Mouse (Mus musculus) limb, embryonic 14.5 days (tissue): ENCODE data around the gene Syt6. TPM values are rescaled to one million over a fixed set of nuclear protein-coding genes. Genes with fewer than 3 reads are reported as not detected.

ENCODE experiments used
- ATAC-seq: fragments of 200-750 bp; cut with Nextera tagmentation; 2 replicates; pipeline ENCODE4 v1.8.0; 2017; ENCODE audit warnings: low read depth, moderate number of reproducible peaks, moderate TSS enrichment; ENCODE audit not compliant: low FRiP score
- DNase-seq: peaks from one replicate; pipeline ENCODE4 v3.0.0-alpha.2; 2015; ENCODE audit warnings: low spot score
- H3K27ac ChIP-seq: fragments of 300-500 bp; sonication (generic); replicated peaks from 2 replicates; pipeline ENCODE4 v1.5.1; 2014; ENCODE audit warnings: low read depth, mild to moderate bottlenecking, low read length, moderate library complexity, mixed read lengths
- H3K27me3 ChIP-seq: fragments of 300-500 bp; sonication (generic); 2 replicates; pipeline ENCODE4 v1.6.1; 2014; ENCODE audit warnings: low read length, mixed read lengths; ENCODE audit not compliant: control insufficient read depth, insufficient read depth
- H3K36me3 ChIP-seq: fragments of 300-500 bp; sonication (generic); 2 replicates; pipeline ENCODE4 v1.6.1; 2014; ENCODE audit warnings: mild to moderate bottlenecking, low read length, moderate library complexity, mixed read lengths; ENCODE audit not compliant: control insufficient read depth, insufficient read depth
- H3K4me1 ChIP-seq: fragments of 300-500 bp; sonication (generic); 2 replicates; pipeline ENCODE4 v1.6.1; 2014; ENCODE audit warnings: antibody characterized with exemption, low read length, mixed read lengths; ENCODE audit not compliant: control insufficient read depth, insufficient read depth
- H3K4me2 ChIP-seq: fragments of 300-500 bp; sonication (generic); replicated peaks from 2 replicates; pipeline ENCODE4 v1.6.1; 2014; ENCODE audit warnings: low read depth, mild to moderate bottlenecking, low read length, moderate library complexity; ENCODE audit not compliant: severe bottlenecking
- H3K4me3 ChIP-seq: fragments of 300-500 bp; sonication (generic); replicated peaks from 2 replicates; pipeline ENCODE4 v1.5.1; 2014; ENCODE audit warnings: low read length
- H3K9ac ChIP-seq: fragments of 300-500 bp; sonication (generic); 2 replicates; pipeline ENCODE4 v1.6.1; 2014; ENCODE audit warnings: mild to moderate bottlenecking, low read depth, low read length, moderate library complexity; ENCODE audit not compliant: severe bottlenecking
- H3K9me3 ChIP-seq: fragments of 300-500 bp; sonication (generic); 2 replicates; pipeline ENCODE4 v1.6.1; 2016; ENCODE audit warnings: low read length; ENCODE audit not compliant: control insufficient read depth
- POLR2A ChIP-seq: fragments of 200-500 bp; IDR thresholded peaks from 2 replicates; pipeline ENCODE4 v1.8.0; 2012; ENCODE audit warnings: inconsistent platforms, mild to moderate bottlenecking, moderate library complexity, borderline replicate concordance; ENCODE audit not compliant: insufficient read depth, insufficient read length; ENCODE audit errors: extremely low read depth
- WGBS: fragments of 180-500 bp; shearing (Covaris S2); extraction: QIAGEN DNeasy Blood & Tissue Kit; methylation state at CpG from one replicate; pipeline ENCODE4 v1.1.7; 2014; 5-methylcytosine and 5-hydroxymethylcytosine counted together
- polyA plus RNA-seq, 2 experiments: library from polyadenylated mRNA; depleted of rRNA in 1 of 2; stranded (reverse) in 1 of 2; unstranded in 1 of 2; fragments of >200 nt; fragmentation: Nextera tagmentation in 1 of 2; extraction: Ambion mirVana in 1 of 2; gene quantifications; 2 replicates each; pipeline versions ENCODE4 v1.2.1 to v1.2.3; 2012 to 2014

The Syt6 gene
- polyA plus RNA-seq, 2 experiments, result 0.37 to 0.44 TPM

DNA sequence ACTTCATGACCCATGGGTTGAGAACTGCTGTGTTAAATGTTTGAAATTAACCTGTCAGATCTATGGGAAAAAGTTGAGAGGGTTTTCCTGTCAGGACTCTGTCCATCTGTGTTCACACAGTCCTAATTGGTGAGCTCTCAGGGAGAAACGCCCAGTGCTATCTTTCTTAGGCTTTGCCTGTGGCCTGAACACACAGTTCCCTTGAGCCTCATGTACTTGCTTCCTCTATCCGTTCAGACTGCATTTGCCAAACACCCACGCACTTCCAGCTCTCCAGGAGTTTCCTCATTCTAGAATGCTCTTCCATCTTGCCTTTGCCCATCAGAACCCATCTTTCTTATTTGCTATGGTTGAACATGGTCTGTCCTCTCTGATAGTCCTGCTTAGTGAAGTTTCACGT is 73.5 kb downstream of the Syt6 start:
- DNase-seq (no peak), ATAC-seq (no peak)
- Histone ChIP-seq H3K27ac (no peak overlapping the region), H3K4me1 (no peaks in the 10 kb centered on the region), H3K9ac (no peak overlapping the region), H3K27me3 (no peaks in the 10 kb centered on the region), H3K9me3 (no peaks in the 10 kb centered on the region), H3K36me3 (no peaks in the 10 kb centered on the region), H3K4me3 (no peak overlapping the region), H3K4me2 (no peak overlapping the region)
- TF ChIP-seq POLR2A, result no peak
- WGBS, result 76% methylated on average over 4 of the region's 4 CpGs

DNA sequence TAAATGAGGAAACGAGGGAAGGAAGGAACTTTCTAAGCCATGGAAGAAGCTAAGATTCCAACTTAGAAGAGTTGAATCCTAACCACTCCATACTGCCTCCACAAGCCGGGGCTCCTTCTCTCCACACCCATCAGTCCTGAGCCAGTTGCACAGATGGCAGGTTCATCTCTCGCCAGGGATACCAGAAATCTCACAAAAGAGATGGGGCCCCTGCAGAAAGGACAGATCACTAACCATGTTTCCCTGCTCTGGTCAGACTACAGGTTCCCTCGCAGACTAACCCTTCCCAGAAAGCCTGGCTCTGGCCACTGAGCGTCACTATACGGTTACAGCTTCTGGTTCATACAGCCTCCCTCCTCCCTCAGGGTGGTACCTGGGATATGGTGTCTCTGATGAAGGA is 74.7 kb downstream of the Syt6 start:
- Histone ChIP-seq H3K27me3 (no peaks in the 10 kb centered on the region), H3K9ac (no peak overlapping the region), H3K4me2 (no peak overlapping the region), H3K9me3 (no peaks in the 10 kb centered on the region), H3K36me3 (no peaks in the 10 kb centered on the region), H3K4me1 (no peaks in the 10 kb centered on the region), H3K27ac (no peak overlapping the region), H3K4me3 (no peak overlapping the region)
- ATAC-seq (no peak), DNase-seq (no peak)
- WGBS, result 86% methylated on average over 6 of the region's 6 CpGs
- TF ChIP-seq POLR2A, result no peak

DNA sequence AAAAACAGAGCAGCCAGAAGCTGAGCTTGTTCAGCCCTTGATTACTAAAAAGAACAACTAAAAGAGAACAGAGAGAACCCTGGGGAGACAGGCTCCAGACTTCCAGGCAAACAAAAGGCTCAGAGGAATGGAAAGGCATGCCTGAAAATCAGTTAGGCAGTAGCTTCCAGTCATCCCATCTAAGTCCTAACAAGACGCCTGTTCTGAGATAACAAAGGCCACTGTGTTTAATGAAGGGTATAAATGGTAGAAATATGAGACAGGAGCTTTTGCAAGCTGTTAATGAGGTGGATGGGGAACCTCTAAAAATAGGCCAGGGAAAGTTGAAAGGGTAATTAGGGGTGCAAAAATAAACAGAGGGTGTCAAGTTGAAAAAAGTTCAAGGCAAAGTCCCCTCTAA is 75.4 kb downstream of the Syt6 start:
- no peak overlapping the region for H3K9ac ChIP-seq
- ATAC-seq, result no peak
- H3K9me3 ChIP-seq, result no peaks in the 10 kb centered on the region
- no peaks in the 10 kb centered on the region for H3K36me3 ChIP-seq
- no peak for TF ChIP-seq POLR2A
- no peaks in the 10 kb centered on the region for H3K27me3 ChIP-seq
- no peak overlapping the region for H3K4me3 ChIP-seq
- H3K27ac ChIP-seq, result no peak overlapping the region
- WGBS, result 41% methylated on average over 1 of the region's 1 CpGs
- no peak overlapping the region for H3K4me2 ChIP-seq
- no peak for DNase-seq
- no peaks in the 10 kb centered on the region for H3K4me1 ChIP-seq

DNA sequence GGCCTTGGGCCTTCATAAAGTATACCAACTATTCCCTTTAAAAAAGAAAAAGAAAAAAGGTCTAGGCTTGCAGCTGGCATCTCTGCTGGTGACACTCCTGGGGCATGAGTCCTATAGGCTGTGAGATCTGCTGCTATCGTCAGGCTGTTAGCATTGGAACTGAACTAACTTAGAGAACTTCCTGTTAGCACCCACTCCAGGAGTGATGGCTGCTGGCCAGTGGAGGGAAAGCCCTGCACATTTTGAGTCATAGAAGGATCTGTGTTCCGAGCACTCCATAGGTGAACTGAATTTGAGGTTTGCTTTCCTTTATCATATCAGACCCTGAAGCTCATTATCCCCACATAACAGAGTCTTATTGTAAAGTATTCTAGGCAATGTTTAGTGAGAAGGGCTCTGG is 85.0 kb downstream of the Syt6 start:
- WGBS, result 47% methylated on average over 2 of the region's 2 CpGs
- DNase-seq, result no peak
- ATAC-seq, result no peak

DNA sequence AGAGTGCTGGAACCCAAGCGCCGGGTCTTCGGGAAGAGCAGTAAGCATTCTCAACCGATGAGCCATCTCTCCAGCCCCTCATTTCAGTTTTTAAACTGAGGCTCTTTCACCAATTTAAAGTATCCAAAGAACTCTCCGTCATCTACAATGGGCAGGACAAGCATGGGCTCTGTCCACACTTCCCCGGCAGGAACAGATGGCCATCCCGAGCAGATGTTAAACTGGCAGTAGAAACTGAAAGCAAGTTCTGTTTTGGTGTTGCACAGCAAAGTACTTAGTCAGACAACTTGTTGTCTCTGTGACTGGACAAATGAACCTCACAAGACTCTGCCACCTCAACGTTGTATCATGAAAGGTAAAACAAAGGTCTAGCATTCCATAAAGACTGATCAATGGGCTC is 86.7 kb downstream of the Syt6 start:
- Histone ChIP-seq H3K27me3 (no peaks in the 10 kb centered on the region), H3K4me1 (peaks cover 8% of the 10 kb centered on the region), H3K36me3 (no peaks in the 10 kb centered on the region), H3K9ac (no peak overlapping the region), H3K4me2 (no peak overlapping the region), H3K27ac (no peak overlapping the region), H3K4me3 (no peak overlapping the region), H3K9me3 (no peaks in the 10 kb centered on the region)
- TF ChIP-seq POLR2A, result no peak
- WGBS, result 87% methylated on average over 8 of the region's 8 CpGs
- ATAC-seq, result no peak
- no peak for DNase-seq

More for the DNA sequence above, 85.0 kb downstream of the Syt6 start:
- no peaks in the 10 kb centered on the region for H3K36me3 ChIP-seq
- no peaks in the 10 kb centered on the region for H3K27me3 ChIP-seq
- peaks cover 8% of the 10 kb centered on the region for H3K4me1 ChIP-seq
- H3K9ac ChIP-seq, result no peak overlapping the region
- H3K4me3 ChIP-seq, result no peak overlapping the region
- H3K4me2 ChIP-seq, result no peak overlapping the region
- no peak overlapping the region for H3K27ac ChIP-seq
- TF ChIP-seq POLR2A, result no peak
- H3K9me3 ChIP-seq, result no peaks in the 10 kb centered on the region

DNA sequence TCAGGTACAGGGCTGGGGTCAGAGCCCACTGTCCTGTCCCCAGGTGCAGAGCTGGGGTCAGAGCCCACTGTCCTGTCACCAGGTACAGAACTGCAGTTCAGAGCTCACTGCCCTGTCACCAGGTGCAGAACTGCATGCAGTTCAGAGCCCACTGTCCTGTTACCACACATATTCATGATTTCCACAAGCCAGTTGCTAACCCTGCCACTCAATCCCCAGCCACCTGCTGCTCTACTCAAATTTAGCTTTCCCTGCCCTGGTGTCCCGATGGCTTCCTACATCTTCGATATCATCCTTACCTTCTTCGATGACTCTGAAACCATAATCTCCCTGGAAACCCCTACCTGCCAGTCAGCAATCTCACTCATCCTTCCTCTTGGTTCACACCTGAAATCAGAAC is 88.4 kb downstream of the Syt6 start:
- WGBS, result 95% methylated on average over 3 of the region's 3 CpGs
- H3K27me3 ChIP-seq, result no peaks in the 10 kb centered on the region
- no peaks in the 10 kb centered on the region for H3K9me3 ChIP-seq
- peaks cover 6% of the 10 kb centered on the region for H3K4me1 ChIP-seq
- H3K4me3 ChIP-seq, result no peak overlapping the region
- ATAC-seq, result no peak
- H3K9ac ChIP-seq, result no peak overlapping the region
- DNase-seq, result no peak
- H3K27ac ChIP-seq, result no peak overlapping the region
- no peak overlapping the region for H3K4me2 ChIP-seq
- TF ChIP-seq POLR2A, result no peak
- H3K36me3 ChIP-seq, result no peaks in the 10 kb centered on the region
